Mouse (Mus musculus) retina, adult 2 months (tissue): ENCODE results near the gene Ptprn2.
"Not testable (repeated sequence)": the region's sequence is repeated elsewhere in the genome, so short reads cannot be mapped to it uniquely, and the experiment has no call there.

Experiments used
- DNase-seq: peaks from one replicate; pipeline ENCODE4 v3.0.0-alpha.2; 2012; ENCODE audit warnings: low read depth, low spot score

Gene Ptprn2

GRCm38 (mm10) chr12:116513788-116514187 lies 28.3 kb downstream of the Ptprn2 start:
- DNase-seq, result not testable (repeated sequence)

GRCm38 (mm10) chr12:116515824-116516223 lies 30.3 kb downstream of the Ptprn2 start:
- DNase-seq, result no peak

- DNase-seq, result no peak
These were observed 43.3 kb downstream of the Ptprn2 start for GRCm38 (mm10) chr12:116528861-116529260.

- DNase-seq, result no peak
These were observed 47.8 kb downstream of the Ptprn2 start for GRCm38 (mm10) chr12:116533281-116533680.

GRCm38 (mm10) chr12:116539305-116539704 lies 53.8 kb downstream of the Ptprn2 start:
- DNase-seq, result no peak

GRCm38 (mm10) chr12:116540608-116541007 lies 55.1 kb downstream of the Ptprn2 start:
- DNase-seq, result no peak

- DNase-seq, result no peak
These were observed 64.5 kb downstream of the Ptprn2 start for GRCm38 (mm10) chr12:116550031-116550430.

GRCm38 (mm10) chr12:116551516-116551915 lies 66.0 kb downstream of the Ptprn2 start:
- DNase-seq, result no peak

GRCm38 (mm10) chr12:116552306-116552705 lies 66.8 kb downstream of the Ptprn2 start:
- no peak for DNase-seq

- DNase-seq, result no peak
These were observed 67.8 kb downstream of the Ptprn2 start for GRCm38 (mm10) chr12:116553361-116553760.

- no peak for DNase-seq
These were observed 70.4 kb downstream of the Ptprn2 start for GRCm38 (mm10) chr12:116555964-116556363.

GRCm38 (mm10) chr12:116564441-116564840 lies 78.9 kb downstream of the Ptprn2 start:
- no peak for DNase-seq

- DNase-seq, result no peak
These were observed 81.2 kb downstream of the Ptprn2 start for GRCm38 (mm10) chr12:116566672-116567071.

- DNase-seq, result no peak
These were observed 81.7 kb downstream of the Ptprn2 start for GRCm38 (mm10) chr12:116567170-116567569.

- DNase-seq, result no peak
These were observed 84.0 kb downstream of the Ptprn2 start for GRCm38 (mm10) chr12:116569568-116569967.

- DNase-seq, result no peak
These were observed 88.6 kb downstream of the Ptprn2 start for GRCm38 (mm10) chr12:116574102-116574501.

- DNase-seq, result no peak
These were observed 89.2 kb downstream of the Ptprn2 start for GRCm38 (mm10) chr12:116574720-116575119.

- not testable (repeated sequence) for DNase-seq
These were observed 92.4 kb downstream of the Ptprn2 start for GRCm38 (mm10) chr12:116577917-116578316.

GRCm38 (mm10) chr12:116580827-116581544 lies 95.5 kb downstream of the Ptprn2 start:
- no peak for DNase-seq

GRCm38 (mm10) chr12:116581864-116582263 lies 96.3 kb downstream of the Ptprn2 start:
- DNase-seq, result no peak

- no peak for DNase-seq
These were observed 97.3 kb downstream of the Ptprn2 start for GRCm38 (mm10) chr12:116582829-116583228.

GRCm38 (mm10) chr12:116585001-116585400 lies 99.5 kb downstream of the Ptprn2 start:
- no peak for DNase-seq

- DNase-seq, result no peak
These were observed 100.6 kb downstream of the Ptprn2 start for GRCm38 (mm10) chr12:116586167-116586566.

- no peak for DNase-seq
These were observed 102.0 kb downstream of the Ptprn2 start for GRCm38 (mm10) chr12:116587548-116587947.
